Mouse (Mus musculus) cerebellum, adult (tissue): ENCODE results near the gene Ccdc180.

ENCODE experiments used
- ATAC-seq: cut with Nextera tagmentation; 2 replicates; pipeline ENCODE4 v1.9.2; 2017; ENCODE audit warnings: mild to moderate bottlenecking, moderate library complexity, mixed read lengths; ENCODE audit not compliant: insufficient number of reproducible peaks, low FRiP score, low TSS enrichment

Ccdc180 gene

GRCm38 (mm10) chr4:45967479-45968341 lies 77.6 kb downstream of the Ccdc180 start:
- ATAC-seq, result no peak

GRCm38 (mm10) chr4:45969051-45969450 lies 78.9 kb downstream of the Ccdc180 start:
- ATAC-seq, result no peak

GRCm38 (mm10) chr4:45970048-45970560 lies 80.0 kb downstream of the Ccdc180 start:
- ATAC-seq, result no peak

- ATAC-seq, result peak; percentile 95
These were observed 81.8 kb downstream of the Ccdc180 start for GRCm38 (mm10) chr4:45971806-45972447.

GRCm38 (mm10) chr4:45972448-45972854 lies 82.3 kb downstream of the Ccdc180 start:
- peak; percentile 78 for ATAC-seq

GRCm38 (mm10) chr4:45972951-45973350 lies 82.8 kb downstream of the Ccdc180 start:
- no peak for ATAC-seq

GRCm38 (mm10) chr4:45976931-45977667 lies 87.0 kb downstream of the Ccdc180 start:
- no peak for ATAC-seq

GRCm38 (mm10) chr4:45979916-45980315 lies 89.8 kb downstream of the Ccdc180 start:
- ATAC-seq, result no peak

GRCm38 (mm10) chr4:45981054-45981453 lies 91.0 kb downstream of the Ccdc180 start:
- ATAC-seq, result no peak

GRCm38 (mm10) chr4:45990427-45991135 lies 100.5 kb downstream of the Ccdc180 start:
- ATAC-seq, result no peak

- ATAC-seq, result no peak
These were observed 108.4 kb downstream of the Ccdc180 start for GRCm38 (mm10) chr4:45998536-45998935.
